Mouse (Mus musculus) heart, adult 2 months (tissue): Measurements from ENCODE around the gene Gm17535.
"Not testable (repeated sequence)": the region's sequence is repeated elsewhere in the genome, so short reads cannot be mapped to it uniquely, and the experiment has no call there.

ENCODE experiments used
- CTCF ChIP-seq: fragments of 200-600 bp; IDR thresholded peaks from 2 replicates; pipeline ENCODE4 v1.8.1; 2022; ENCODE audit warnings: antibody characterized with exemption, mild to moderate bottlenecking, moderate library complexity
- EP300 ChIP-seq: fragments of 200-500 bp; IDR thresholded peaks from 2 replicates; pipeline ENCODE4 v1.6.1; 2011; ENCODE audit warnings: low read depth, low read length, control low read depth; ENCODE audit not compliant: insufficient read depth
- POLR2A ChIP-seq: fragments of 200-500 bp; IDR thresholded peaks from 2 replicates; pipeline ENCODE4 v1.6.1; 2011; ENCODE audit warnings: mild to moderate bottlenecking, low read depth, low read length, control low read depth; ENCODE audit not compliant: insufficient read depth

DNA sequence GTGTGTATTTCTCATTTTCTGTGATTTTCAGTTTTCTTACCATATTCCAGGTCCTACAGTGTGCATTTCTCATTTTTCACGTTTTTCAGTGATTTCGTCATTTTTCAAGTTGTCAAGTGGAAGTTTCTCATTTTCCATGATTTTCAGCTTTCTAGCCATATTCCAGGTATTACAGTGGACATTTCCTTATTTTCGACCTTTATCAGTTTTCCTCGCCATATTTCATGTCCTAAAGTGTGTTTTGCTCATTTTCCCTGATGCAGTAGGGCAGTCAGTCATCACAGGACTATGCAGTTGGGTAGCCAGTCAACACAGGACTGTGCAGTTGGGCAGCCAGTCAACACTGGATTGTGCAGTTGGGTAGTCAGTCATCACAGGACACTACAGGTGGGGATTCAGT, 3.8 kb downstream of the Gm17535 start:
- TF ChIP-seq EP300, POLR2A, CTCF: not testable (repeated sequence)
